Mouse (Mus musculus): ENCODE measurements around the gene Hdac9. TPM values are rescaled to one million over a fixed set of nuclear protein-coding genes. Genes with fewer than 3 reads are reported as not detected.

The Hdac9 gene
- 4.9 and 5.1 TPM in 2 replicates for polyA plus RNA-seq (2015; fragmentation: Nextera tagmentation; extraction: Ambion mirVana)

GRCm38 (mm10) chr12:34916995-34917394 is at the start of gene Hdac9:
Hdac9 (minus strand) TSS chr12:34917095.
- 53% methylated on average over 1 of the region's 1 CpGs for WGBS

GRCm38 (mm10) chr12:34949066-34949706 is 32.3 kb upstream of the Hdac9 start:
- Histone ChIP-seq H3K4me3 (replicated peaks) (no peak overlapping the region), H3K4me2 (no peak overlapping the region), H3K9me3 (replicated peaks) (no peaks in the 10 kb centered on the region), H3K4me1 (no peaks in the 10 kb centered on the region), H3K36me3 (no peaks in the 10 kb centered on the region), H3K27ac (no peak overlapping the region), H3K9ac (no peak overlapping the region), H3K27me3 (no peaks in the 10 kb centered on the region)
- WGBS, result 80% methylated on average over 6 of the region's 6 CpGs
- ATAC-seq (replicated peaks; ENCODE audit: low FRiP score), result no peak

More at GRCm38 (mm10) chr12:34916995-34917394, at the start of gene Hdac9:
- Histone ChIP-seq H3K36me3 (no peaks in the 10 kb centered on the region), H3K4me2 (no peak within 1 kb of the TSS), H3K4me3 (replicated peaks) (no peak within 1 kb of the TSS), H3K9ac (no peak within 1 kb of the TSS), H3K27me3 (no peaks in the 10 kb centered on the region), H3K9me3 (replicated peaks) (no peaks in the 10 kb centered on the region), H3K27ac (no peak within 1 kb of the TSS), H3K4me1 (no peaks in the 10 kb centered on the region)
- no peak for ATAC-seq (replicated peaks; ENCODE audit: low FRiP score)

- no peaks in the 10 kb centered on the region for H3K4me1 ChIP-seq
- H3K27ac ChIP-seq, result no peak overlapping the region
- no peak overlapping the region for H3K4me3 ChIP-seq (replicated peaks)
- 0 out of 2 replicates have a peak, but pooled peaks cover 13% of the 10 kb centered on the region for H3K9me3 ChIP-seq (replicated peaks)
- no peak for ATAC-seq (replicated peaks; ENCODE audit: low FRiP score)
- no peaks in the 10 kb centered on the region for H3K27me3 ChIP-seq
- no peaks in the 10 kb centered on the region for H3K36me3 ChIP-seq
- WGBS, result 95% methylated on average over 1 of the region's 1 CpGs
- no peak overlapping the region for H3K9ac ChIP-seq
- no peak overlapping the region for H3K4me2 ChIP-seq
Measured at GRCm38 (mm10) chr12:34937918-34938317, 21.0 kb upstream of the Hdac9 start.

GRCm38 (mm10) chr12:34908008-34908407 is 8.9 kb downstream of the Hdac9 start:
- Histone ChIP-seq H3K9me3 (replicated peaks) (no peaks in the 10 kb centered on the region), H3K9ac (no peak overlapping the region), H3K27ac (no peak overlapping the region), H3K4me2 (no peak overlapping the region), H3K27me3 (peaks cover 30% of the 10 kb centered on the region), H3K4me3 (replicated peaks) (no peak overlapping the region), H3K4me1 (peaks cover 7% of the 10 kb centered on the region), H3K36me3 (no peaks in the 10 kb centered on the region)
- 71% methylated on average over 2 of the region's 2 CpGs for WGBS
- ATAC-seq (replicated peaks; ENCODE audit: low FRiP score), result no peak

GRCm38 (mm10) chr12:34907506-34907850 is 9.4 kb downstream of the Hdac9 start:
- peak overlapping the region; percentile 61 for H3K9ac ChIP-seq
- peak; percentile 52 for ATAC-seq (replicated peaks; ENCODE audit: low FRiP score)
- peaks cover 7% of the 10 kb centered on the region for H3K4me1 ChIP-seq
- no peaks in the 10 kb centered on the region for H3K36me3 ChIP-seq
- H3K4me2 ChIP-seq, result peak overlapping the region; percentile 97
- peak overlapping the region; percentile 32; the same call in 1 of the 2 replicates for H3K27ac ChIP-seq
- H3K9me3 ChIP-seq (replicated peaks), result no peaks in the 10 kb centered on the region
- H3K27me3 ChIP-seq, result peaks cover 30% of the 10 kb centered on the region
- peak overlapping the region; percentile 73 for H3K4me3 ChIP-seq (replicated peaks)
- WGBS, result 3% methylated on average over 10 of the region's 10 CpGs

- H3K9me3 ChIP-seq (replicated peaks), result no peaks in the 10 kb centered on the region
- H3K9ac ChIP-seq, result peak overlapping the region; percentile 61
- WGBS, result under 1% methylated on average over 105 of the region's 107 CpGs
- H3K27ac ChIP-seq, result peak overlapping the region; percentile 32; the same call in 1 of the 2 replicates
- peaks cover 30% of the 10 kb centered on the region for H3K27me3 ChIP-seq
- peak overlapping the region; percentile 97 for H3K4me2 ChIP-seq
- peaks cover 7% of the 10 kb centered on the region for H3K4me1 ChIP-seq
- peak overlapping the region; percentile 73 for H3K4me3 ChIP-seq (replicated peaks)
- peak; percentile 90 for ATAC-seq (replicated peaks; ENCODE audit: low FRiP score)
- no peaks in the 10 kb centered on the region for H3K36me3 ChIP-seq
Measured at GRCm38 (mm10) chr12:34906704-34907505, 10.0 kb downstream of the Hdac9 start.

GRCm38 (mm10) chr12:34906376-34906703 is 10.6 kb downstream of the Hdac9 start:
- Histone ChIP-seq H3K4me3 (replicated peaks) (peak overlapping the region; percentile 73), H3K9me3 (replicated peaks) (no peaks in the 10 kb centered on the region), H3K9ac (peak overlapping the region; percentile 61), H3K27ac (no peak overlapping the region), H3K27me3 (peaks cover 30% of the 10 kb centered on the region), H3K36me3 (no peaks in the 10 kb centered on the region), H3K4me1 (peaks cover 7% of the 10 kb centered on the region), H3K4me2 (peak overlapping the region; percentile 97)
- under 1% methylated on average over 10 of the region's 10 CpGs for WGBS
- ATAC-seq (replicated peaks; ENCODE audit: low FRiP score), result no peak

- no peaks in the 10 kb centered on the region for H3K36me3 ChIP-seq
- WGBS, result 90% methylated on average over 8 of the region's 8 CpGs
- no peaks in the 10 kb centered on the region for H3K4me1 ChIP-seq
- no peak overlapping the region for H3K4me3 ChIP-seq (replicated peaks)
- H3K27ac ChIP-seq, result no peak overlapping the region
- no peak overlapping the region for H3K9ac ChIP-seq
- ATAC-seq (replicated peaks; ENCODE audit: low FRiP score), result no peak
- H3K9me3 ChIP-seq (replicated peaks), result no peaks in the 10 kb centered on the region
- peaks cover 7% of the 10 kb centered on the region; the same call in 1 of the 2 replicates for H3K27me3 ChIP-seq
- no peak overlapping the region for H3K4me2 ChIP-seq
Measured at GRCm38 (mm10) chr12:34900241-34900640, 16.7 kb downstream of the Hdac9 start.

GRCm38 (mm10) chr12:34894867-34895266 is 22.0 kb downstream of the Hdac9 start:
- no peaks in the 10 kb centered on the region for H3K27me3 ChIP-seq
- WGBS, result 77% methylated on average over 5 of the region's 5 CpGs
- H3K4me1 ChIP-seq, result no peaks in the 10 kb centered on the region
- H3K9ac ChIP-seq, result no peak overlapping the region
- H3K27ac ChIP-seq, result no peak overlapping the region
- H3K36me3 ChIP-seq, result no peaks in the 10 kb centered on the region
- no peak overlapping the region for H3K4me3 ChIP-seq (replicated peaks)
- H3K4me2 ChIP-seq, result no peak overlapping the region
- ATAC-seq (replicated peaks; ENCODE audit: low FRiP score), result no peak
- H3K9me3 ChIP-seq (replicated peaks), result no peaks in the 10 kb centered on the region

GRCm38 (mm10) chr12:34888694-34889093 is 28.2 kb downstream of the Hdac9 start:
- no peak for ATAC-seq (replicated peaks; ENCODE audit: low FRiP score)
- no peak overlapping the region for H3K9ac ChIP-seq
- H3K9me3 ChIP-seq (replicated peaks), result no peaks in the 10 kb centered on the region
- 84% methylated on average over 4 of the region's 4 CpGs for WGBS
- no peaks in the 10 kb centered on the region for H3K4me1 ChIP-seq
- no peak overlapping the region for H3K4me2 ChIP-seq
- no peak overlapping the region for H3K4me3 ChIP-seq (replicated peaks)
- H3K36me3 ChIP-seq, result no peaks in the 10 kb centered on the region
- H3K27me3 ChIP-seq, result no peaks in the 10 kb centered on the region
- H3K27ac ChIP-seq, result no peak overlapping the region

- Histone ChIP-seq H3K9me3 (replicated peaks) (no peaks in the 10 kb centered on the region), H3K4me2 (no peak overlapping the region), H3K4me3 (replicated peaks) (no peak overlapping the region), H3K27me3 (no peaks in the 10 kb centered on the region), H3K4me1 (no peaks in the 10 kb centered on the region), H3K9ac (no peak overlapping the region), H3K36me3 (no peaks in the 10 kb centered on the region), H3K27ac (no peak overlapping the region)
- ATAC-seq (replicated peaks; ENCODE audit: low FRiP score), result no peak
- 84% methylated on average over 2 of the region's 2 CpGs for WGBS
Measured at GRCm38 (mm10) chr12:34874926-34875325, 42.0 kb downstream of the Hdac9 start.

- Histone ChIP-seq H3K4me2 (no peak overlapping the region), H3K27ac (no peak overlapping the region), H3K36me3 (no peaks in the 10 kb centered on the region), H3K4me1 (no peaks in the 10 kb centered on the region), H3K4me3 (replicated peaks) (no peak overlapping the region), H3K27me3 (no peaks in the 10 kb centered on the region), H3K9ac (no peak overlapping the region), H3K9me3 (replicated peaks) (no peaks in the 10 kb centered on the region)
- no peak for ATAC-seq (replicated peaks; ENCODE audit: low FRiP score)
- WGBS, result 71% methylated on average over 7 of the region's 7 CpGs
Measured at GRCm38 (mm10) chr12:34871028-34871427, 45.9 kb downstream of the Hdac9 start.
